Mouse (Mus musculus): ENCODE measurements around the gene Magi1. TPM values are rescaled to one million over a fixed set of nuclear protein-coding genes. Genes with fewer than 3 reads are reported as not detected.

Magi1 gene
- total RNA-seq, 2 experiments from 2014 or later = 87.2 to 87.4 TPM

Other genes starting within 250 kb of the Magi1 start
- gene Slc25a26, start 216.4 kb upstream of the Magi1 start, total RNA-seq (2021) = 10 to 100 TPM in 1 of 2 experiments, 1 to 10 TPM in 1; 8.1 to 11.0 TPM